Mouse (Mus musculus) CH12.LX (cell line): Measurements from ENCODE around the gene Abo. TPM values are rescaled to one million over a fixed set of nuclear protein-coding genes. Genes with fewer than 3 reads are reported as not detected.
A peak's percentile ranks its signal among the peaks of the same experiment; 100 is the strongest.

Source experiments
- DNase-seq: peaks from one replicate; pipeline ENCODE4 v3.0.0-alpha.2; 2013; ENCODE audit errors: extremely low read depth
- H3K27ac ChIP-seq: 2 replicates; pipeline ENCODE4 v1.5.1; 2012; ENCODE audit warnings: low read depth, mild to moderate bottlenecking, control low read depth, moderate library complexity; ENCODE audit not compliant: insufficient read depth
- H3K27me3 ChIP-seq: replicated peaks from 2 replicates; pipeline ENCODE3; 2012; ENCODE audit warnings: inconsistent platforms
- H3K36me3 ChIP-seq, 2 experiments: replicated peaks in 1 of 2; 2 replicates each; pipeline versions ENCODE3 to v1.6.1; 2012; ENCODE audit warnings: inconsistent platforms in 1 of 2, low read length in 1 of 2, mild to moderate bottlenecking in 1 of 2, mixed read lengths in 1 of 2, moderate library complexity in 1 of 2; ENCODE audit not compliant: control insufficient read depth in 1 of 2, insufficient read depth in 1 of 2
- H3K4me1 ChIP-seq, 2 experiments: 2 replicates each; pipeline ENCODE4 v1.6.1; 2012; ENCODE audit warnings: inconsistent platforms in 1 of 2, moderate library complexity in 1 of 2; ENCODE audit not compliant: insufficient read depth in 2 of 2, control insufficient read depth in 1 of 2
- H3K4me2 ChIP-seq: 2 replicates; pipeline ENCODE4 v1.6.1; 2012; ENCODE audit warnings: low read depth, mild to moderate bottlenecking, control low read depth; ENCODE audit not compliant: poor library complexity, insufficient read depth, severe bottlenecking
- H3K4me3 ChIP-seq, 3 experiments: fragments of 150-350 bp in 1 of 3; sonication (generic) in 1 of 3; replicated peaks in 1 of 3; 2 replicates each; pipeline versions ENCODE3 to v1.5.1; 2011 to 2012; ENCODE audit warnings: low read depth in 2 of 3, low read length in 2 of 3, mild to moderate bottlenecking in 2 of 3, moderate library complexity in 2 of 3, control low read depth in 1 of 3, improper control_type of control experiment in 1 of 3, inconsistent platforms in 1 of 3, mixed read lengths in 1 of 3; ENCODE audit not compliant: poor library complexity in 1 of 3
- H3K79me2 ChIP-seq: replicated peaks from 2 replicates; pipeline ENCODE4 v1.6.1; 2012; ENCODE audit warnings: mild to moderate bottlenecking, moderate library complexity; ENCODE audit not compliant: control insufficient read depth, poor library complexity, insufficient read depth, severe bottlenecking; ENCODE audit errors: extremely low read depth
- H3K9ac ChIP-seq: 2 replicates; pipeline ENCODE4 v1.6.1; 2012; ENCODE audit warnings: low read depth, mild to moderate bottlenecking, control low read depth, moderate library complexity; ENCODE audit not compliant: insufficient read depth
- H3K9me3 ChIP-seq: replicated peaks from 2 replicates; pipeline ENCODE3; 2012; ENCODE audit warnings: low read length, inconsistent platforms, mixed read lengths
- BHLHE40 ChIP-seq: IDR thresholded peaks from 2 replicates; pipeline ENCODE4 v1.6.1; 2011; ENCODE audit warnings: mild to moderate bottlenecking, low read depth, low read length, improper control_type of control experiment
- CHD2 ChIP-seq: IDR thresholded peaks from 2 replicates; pipeline ENCODE4 v1.6.1; 2011; ENCODE audit warnings: low read length, improper control_type of control experiment
- CTCF ChIP-seq, 2 experiments: IDR thresholded peaks in 1 of 2; conservative IDR thresholded peaks in 1 of 2; 2 replicates each; pipeline ENCODE4 v1.5.1; 2011 to 2012; ENCODE audit warnings: low read depth in 2 of 2, low read length in 2 of 2, improper control_type of control experiment in 1 of 2, inconsistent platforms in 1 of 2, mild to moderate bottlenecking in 1 of 2, moderate library complexity in 1 of 2
- EP300 ChIP-seq: IDR thresholded peaks from 2 replicates; pipeline ENCODE4 v1.6.1; 2011; ENCODE audit warnings: low read length, improper control_type of control experiment
- HCFC1 ChIP-seq: IDR thresholded peaks from 2 replicates; pipeline ENCODE4 v1.6.1; 2012; ENCODE audit warnings: low read depth, mild to moderate bottlenecking, inconsistent platforms, low read length, improper control_type of control experiment
- IRF4 ChIP-seq: IDR thresholded peaks from 2 replicates; pipeline ENCODE4 v1.6.1; 2014; ENCODE audit warnings: low read depth, mild to moderate bottlenecking, inconsistent platforms, low read length, improper control_type of control experiment
- JUN ChIP-seq: IDR thresholded peaks from 2 replicates; pipeline ENCODE4 v1.6.1; 2011; ENCODE audit warnings: low read depth, mild to moderate bottlenecking, low read length, improper control_type of control experiment, moderate library complexity; ENCODE audit not compliant: insufficient read depth
- MAFK ChIP-seq: IDR thresholded peaks from 2 replicates; pipeline ENCODE4 v1.6.1; 2011; ENCODE audit warnings: low read length, improper control_type of control experiment; ENCODE audit not compliant: insufficient replicate concordance
- MAX ChIP-seq: IDR thresholded peaks from 2 replicates; pipeline ENCODE4 v1.6.1; 2011; ENCODE audit warnings: low read length, improper control_type of control experiment
- MEF2A ChIP-seq: IDR thresholded peaks from 2 replicates; pipeline ENCODE4 v1.6.1; 2014; ENCODE audit warnings: low read depth, mild to moderate bottlenecking, inconsistent platforms, low read length, improper control_type of control experiment, borderline replicate concordance
- MXI1 ChIP-seq: IDR thresholded peaks from 2 replicates; pipeline ENCODE4 v1.6.1; 2011; ENCODE audit warnings: mild to moderate bottlenecking, low read depth, low read length, improper control_type of control experiment
- MYC ChIP-seq: IDR thresholded peaks from 2 replicates; pipeline ENCODE4 v1.6.1; 2011; ENCODE audit warnings: low read depth, mild to moderate bottlenecking, improper control_type of control experiment, low read length
- NELFE ChIP-seq: IDR thresholded peaks from 2 replicates; pipeline ENCODE4 v1.6.1; 2011; ENCODE audit warnings: low read depth, low read length, improper control_type of control experiment
- POLR2A ChIP-seq: IDR thresholded peaks from 2 replicates; pipeline ENCODE4 v1.6.1; 2011; ENCODE audit warnings: low read depth, mild to moderate bottlenecking, improper control_type of control experiment, low read length
- POLR2AphosphoS2 ChIP-seq: IDR thresholded peaks from 2 replicates; pipeline ENCODE4 v1.6.1; 2011; ENCODE audit warnings: low read depth, low read length, improper control_type of control experiment
- RAD21 ChIP-seq: IDR thresholded peaks from 2 replicates; pipeline ENCODE4 v1.6.1; 2011; ENCODE audit warnings: low read depth, mild to moderate bottlenecking, low read length, improper control_type of control experiment, moderate library complexity
- RCOR1 ChIP-seq: conservative IDR thresholded peaks from 2 replicates; pipeline ENCODE4 v1.6.1; 2012; ENCODE audit warnings: low read depth, mild to moderate bottlenecking, inconsistent platforms, low read length, improper control_type of control experiment
- SIN3A ChIP-seq: IDR thresholded peaks from 2 replicates; pipeline ENCODE4 v1.6.1; 2012; ENCODE audit warnings: low read length, improper control_type of control experiment, inconsistent platforms
- SMC3 ChIP-seq: IDR thresholded peaks from 2 replicates; pipeline ENCODE4 v1.6.1; 2011; ENCODE audit warnings: low read depth, low read length, improper control_type of control experiment
- TBP ChIP-seq: conservative IDR thresholded peaks from 2 replicates; pipeline ENCODE4 v1.6.1; 2011; ENCODE audit warnings: low read depth, low read length, improper control_type of control experiment
- TCF12 ChIP-seq: IDR thresholded peaks from 2 replicates; pipeline ENCODE4 v1.6.1; 2014; ENCODE audit warnings: low read depth, mild to moderate bottlenecking, inconsistent platforms, low read length, improper control_type of control experiment
- UBTF ChIP-seq: IDR thresholded peaks from 2 replicates; pipeline ENCODE4 v1.6.1; 2012; ENCODE audit warnings: low read depth, mild to moderate bottlenecking, inconsistent platforms, low read length, improper control_type of control experiment, moderate library complexity
- ZC3H11A ChIP-seq: IDR thresholded peaks from 2 replicates; pipeline ENCODE4 v1.6.1; 2012; ENCODE audit warnings: low read depth, mild to moderate bottlenecking, inconsistent platforms, low read length, improper control_type of control experiment
- ZKSCAN1 ChIP-seq: IDR thresholded peaks from 2 replicates; pipeline ENCODE4 v1.6.1; 2012; ENCODE audit warnings: low read depth, inconsistent platforms, low read length, improper control_type of control experiment, borderline replicate concordance
- ZMIZ1 ChIP-seq: IDR thresholded peaks from 2 replicates; pipeline ENCODE4 v1.6.1; 2012; ENCODE audit warnings: low read depth, mild to moderate bottlenecking, inconsistent platforms, low read length, improper control_type of control experiment
- dilution Hi-C: fragments of 300-500 bp; cut with MboI; formaldehyde crosslinking; loops from 2 replicates; pipeline ENCODE4 v1.14.3; 2020; ENCODE audit warnings: low sequenced_read_pairs; ENCODE audit not compliant: extremely low pct_unique_long_range_greater_than_20kb, extremely low pct_ligation_motif_present
- in situ Hi-C: fragments of 300-500 bp; cut with MboI; formaldehyde crosslinking; loops from 3 replicates; pipeline ENCODE4 v1.14.3; 2019; ENCODE audit warnings: low sequenced_read_pairs, low pct_ligation_motif_present, low pct_unique_long_range_greater_than_20kb, mixed read lengths
- polyA plus RNA-seq: library from polyadenylated mRNA; unstranded; fragments of >175 nt; gene quantifications from 2 replicates; pipeline ENCODE4 v1.2.1, GENCODE M21; 2012; ENCODE audit warnings: low read depth; ENCODE audit not compliant: insufficient read length
- total RNA-seq, 2 experiments: library from RNA; depleted of rRNA; stranded (reverse); fragments of 300-350 nt in 1 of 2; fragments of >200 nt in 1 of 2; gene quantifications; 2 replicates each; pipeline ENCODE4 v1.2.3; 2012 to 2014

Gene Abo
- total RNA-seq (2012; rRNA removed) (not detected in 2 replicates), total RNA-seq (2014; rRNA removed) (not detected in 2 replicates), polyA plus RNA-seq (not detected in 2 replicates)

- Histone ChIP-seq H3K4me2 (no peak within 1 kb of the TSS), H3K9ac (no peak within 1 kb of the TSS), H3K4me1 (no peaks in the 10 kb centered on the region), H3K36me3 (no peaks in the 10 kb centered on the region), H3K79me2 (no peaks in the 10 kb centered on the region), H3K27me3 (peaks cover 61% of the 10 kb centered on the region), H3K9me3 (peaks cover 3% of the 10 kb centered on the region), H3K27ac (no peak within 1 kb of the TSS), H3K4me3 (no peak within 1 kb of the TSS)
- no peak for DNase-seq
- no peak for TF ChIP-seq ZC3H11A
- no peak for TF ChIP-seq HCFC1
- TF ChIP-seq ZMIZ1, result no peak
- no peak for TF ChIP-seq TBP
- no peak for TF ChIP-seq JUN
- no peak for TF ChIP-seq UBTF
- no peak for TF ChIP-seq TCF12
- TF ChIP-seq RCOR1, result no peak
- TF ChIP-seq RAD21, result no peak
- TF ChIP-seq EP300, result no peak
- no peak for TF ChIP-seq MEF2A
- in situ Hi-C loops (no loop called here), dilution Hi-C loops (no loop called here)
Measured at GRCm38 (mm10) chr2:26864879-26865278, at the start of gene Abo. Gene Abo, minus strand, starts transcription at chr2:26864979.

- TF ChIP-seq NELFE, result peak; percentile 20; the same call in 1 of the 2 replicates
- peak; percentile 96 for TF ChIP-seq POLR2AphosphoS2
- TF ChIP-seq SMC3, result no peak
- no peak for TF ChIP-seq RAD21
- peak; percentile 68; the same call in 1 of the 2 replicates for TF ChIP-seq CHD2
- peak; percentile 37 for TF ChIP-seq POLR2A
- no peak; the same call in 1 of the 2 replicates for TF ChIP-seq MAX
- TF ChIP-seq ZMIZ1, result peak; percentile 81; the same call in 1 of the 2 replicates
- no peak for TF ChIP-seq IRF4
- peak; percentile 57 for TF ChIP-seq MXI1
- TF ChIP-seq MAFK, result 0 out of 2 replicates have a peak, but pooled peaks have one; percentile 18
- 0 out of 4 replicates have a peak, but pooled peaks of 1 of the 2 experiments have one; percentile 14 for TF ChIP-seq CTCF (conservative IDR thresholded peaks at IDR 0.05 in 1 of 2, IDR thresholded peaks at IDR 0.05 in 1 of 2; ENCODE audit: low read depth in 2 of 2, low read length in 2 of 2)
- no peak for TF ChIP-seq BHLHE40
- peak; percentile 86 for TF ChIP-seq MYC
- TF ChIP-seq SIN3A, result peak; percentile 53; the same call in 1 of the 2 replicates
- 0 out of 2 replicates have a peak, but pooled peaks have one; percentile 15 for TF ChIP-seq MEF2A
- TF ChIP-seq TBP, result no peak
- TF ChIP-seq ZKSCAN1, result no peak
- Histone ChIP-seq H3K27ac (no peak overlapping the region; the same call in 1 of the 2 replicates), H3K36me3 (peaks cover 49 to 60% of the 10 kb centered on the region in 2 experiments), H3K4me1 (peaks cover 17 to 54% of the 10 kb centered on the region in 2 experiments), H3K9ac (no peak overlapping the region; the same call in 1 of the 2 replicates), H3K27me3 (no peaks in the 10 kb centered on the region), H3K79me2 (peaks cover 77% of the 10 kb centered on the region), H3K9me3 (no peaks in the 10 kb centered on the region), H3K4me2 (peak overlapping the region; percentile 89), H3K4me3 (peak overlapping the region in 1 of 3 experiments; percentile 30)
- no peak for DNase-seq
- dilution Hi-C loops, result no loop called here
- in situ Hi-C loops, result no loop called here
Measured at GRCm38 (mm10) chr2:26914148-26914941, 49.6 kb upstream of the Abo start.
